Mouse (Mus musculus) CD4-positive, CD25-positive, alpha-beta regulatory T cell, adult 4 months (primary cell): ENCODE measurements around the gene Sh3pxd2b. TPM values are rescaled to one million over a fixed set of nuclear protein-coding genes. Genes with fewer than 3 reads are reported as not detected.

Source experiments
- polyA plus RNA-seq, 2 experiments: library from polyadenylated mRNA; unstranded; fragments of 100-300 nt; shearing (Covaris generic); gene quantifications; one replicate each; pipeline ENCODE4 v1.2.1; 2017

Sh3pxd2b gene
- polyA plus RNA-seq, 2 experiments from 2014 or later, result 0.28 TPM; not detected in 1

Other genes with a start within 250 kb of the Sh3pxd2b start
- 10 to 100 TPM in 1 of 2 experiments, 1 to 10 TPM in 1; 5.8 to 10.0 TPM for gene Il9r, start 147.5 kb upstream of the Sh3pxd2b start, polyA plus RNA-seq
- gene Snrnp25, start 142.4 kb upstream of the Sh3pxd2b start, polyA plus RNA-seq, result 10 to 100 TPM; 55.7 to 58.6 TPM
- gene Rhbdf1, start 125.5 kb upstream of the Sh3pxd2b start, polyA plus RNA-seq, result 1 to 10 TPM in 1 of 2 experiments, not detected in 1; 1.1 TPM
- gene Mpg, start 121.3 kb upstream of the Sh3pxd2b start, polyA plus RNA-seq, result 10 to 100 TPM; 27.0 to 39.9 TPM
- 10 to 100 TPM; 39.1 to 68.6 TPM for gene Nprl3, start 80.1 kb upstream of the Sh3pxd2b start, polyA plus RNA-seq
- gene Hba-x, start 71.4 kb upstream of the Sh3pxd2b start, polyA plus RNA-seq, result not detected
- 1 to 10 TPM; 3.9 to 4.5 TPM for gene Hba-a1, start 64.3 kb upstream of the Sh3pxd2b start, polyA plus RNA-seq
- gene Hbq1b, start 60.9 kb upstream of the Sh3pxd2b start, polyA plus RNA-seq, result not detected
- gene Hba-a2, start 51.3 kb upstream of the Sh3pxd2b start, polyA plus RNA-seq, result 10 to 100 TPM in 1 of 2 experiments, not detected in 1; 13.1 TPM
- not detected for gene Hbq1a, start 47.8 kb upstream of the Sh3pxd2b start, polyA plus RNA-seq
- 1 to 10 TPM; 1.8 to 4.9 TPM for gene Ubtd2, start 107.5 kb downstream of the Sh3pxd2b start, polyA plus RNA-seq
- gene Efcab9, start 184.3 kb downstream of the Sh3pxd2b start, polyA plus RNA-seq, result 1 to 10 TPM in 1 of 2 experiments, under 1 TPM in 1; 0.87 to 1.1 TPM
- gene Stk10, start 185.5 kb downstream of the Sh3pxd2b start, polyA plus RNA-seq, result 100 to 1,000 TPM in 1 of 2 experiments, 10 to 100 TPM in 1; 84.0 to 217 TPM